Mouse (Mus musculus) erythroblast, embryonic 14.5 days (primary cell): ENCODE data around the gene Sidt2.

Experiments
- GATA1 ChIP-seq: IDR thresholded peaks from 2 replicates; pipeline ENCODE4 v1.6.1; 2012; ENCODE audit warnings: low read length, inconsistent platforms, mixed read lengths
- TAL1 ChIP-seq: IDR thresholded peaks from 3 replicates; pipeline ENCODE4 v1.6.1; 2012; ENCODE audit warnings: low read length, inconsistent platforms, mixed read lengths

DNA sequence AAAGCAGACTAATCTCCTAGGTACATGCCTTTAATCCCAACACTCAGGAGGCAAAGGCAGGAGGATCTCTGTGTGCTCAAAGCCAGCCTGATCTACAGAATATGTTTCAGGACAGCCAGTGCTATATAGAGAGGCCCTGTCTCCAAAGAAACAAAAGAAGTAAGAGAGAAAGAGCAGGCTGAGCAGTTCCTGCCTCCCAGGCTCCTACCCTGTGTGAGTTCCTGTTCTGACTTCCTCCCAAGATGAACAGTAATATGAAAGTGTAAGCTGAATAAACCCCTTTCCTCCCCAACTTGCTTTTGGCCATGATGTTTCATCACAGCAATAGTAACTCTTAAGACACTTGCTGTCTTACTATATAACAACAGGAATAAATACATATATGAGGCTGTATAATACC lies 61.4 kb downstream of the Sidt2 start:
- TF ChIP-seq TAL1, result no peak
- no peak for TF ChIP-seq GATA1
